Mouse (Mus musculus) megakaryocyte, embryonic 14.5 days (primary cell): ENCODE data around the gene Gfpt2.

Experiments used
- FLI1 ChIP-seq: IDR thresholded peaks from 2 replicates; pipeline ENCODE4 v1.6.1; 2012; ENCODE audit warnings: low read length, inconsistent platforms, mixed read lengths
- GATA1 ChIP-seq: IDR thresholded peaks from 3 replicates; pipeline ENCODE4 v1.6.1; 2012; ENCODE audit warnings: mixed read lengths, low read length, inconsistent platforms, borderline replicate concordance

- TF ChIP-seq GATA1 (no peak), FLI1 (no peak)
Observed at GRCm38 (mm10) chr11:49841886-49842285, 47.9 kb downstream of the Gfpt2 start.
